Mouse (Mus musculus): Measurements from ENCODE around the gene Dach1.

DNA sequence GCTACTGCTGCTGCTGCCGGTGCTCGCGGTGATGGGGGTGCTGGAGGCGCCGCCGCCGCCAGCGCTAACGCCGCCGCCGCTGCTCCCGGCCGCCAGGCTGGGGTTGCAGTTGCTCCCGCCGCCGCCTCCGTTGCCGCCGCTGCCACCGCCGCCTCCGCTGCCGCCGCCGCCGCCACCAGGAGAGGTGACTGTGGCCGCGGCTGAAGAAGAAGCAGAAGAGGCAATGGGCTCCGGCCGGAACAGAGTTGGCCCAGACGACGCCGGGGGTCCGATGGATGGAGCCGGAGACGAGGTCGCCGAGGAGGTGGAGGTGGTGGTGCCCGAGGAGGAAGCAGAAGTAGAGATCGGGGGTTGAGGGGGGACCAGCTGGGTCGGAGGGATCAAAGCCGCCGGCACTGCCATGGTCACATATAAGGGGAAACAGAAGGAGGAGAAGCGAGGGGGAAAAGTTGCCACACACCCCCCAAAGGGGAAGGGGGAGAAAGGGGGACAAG is 610 bp downstream of the Dach1 start:
- no peak for TF ChIP-seq POLR2A (IDR thresholded peaks at IDR 0.05; ENCODE audit: extremely low read depth, insufficient read depth, low read length)
- TF ChIP-seq CTCF (IDR thresholded peaks at IDR 0.05; ENCODE audit: extremely low read depth, insufficient read depth, low read length), result no peak
